Mouse (Mus musculus) MEL (cell line): ENCODE measurements around the gene Dctn1. TPM values are rescaled to one million over a fixed set of nuclear protein-coding genes. Genes with fewer than 3 reads are reported as not detected.

Experiments
- DNase-seq: peaks from one replicate; pipeline ENCODE4 v3.0.0; 2011; ENCODE audit warnings: low read depth, low spot score
- H3K27ac ChIP-seq: 2 replicates; pipeline ENCODE4 v1.5.1; 2012; ENCODE audit warnings: low read depth, mild to moderate bottlenecking, control low read depth, low read length, moderate library complexity; ENCODE audit not compliant: control insufficient read depth
- H3K27me3 ChIP-seq, 2 experiments: fragments of 150-350 bp in 1 of 2; sonication (generic) in 1 of 2; 2 replicates each; pipeline ENCODE4 v1.6.1; 2012; ENCODE audit warnings: low read length in 2 of 2, mild to moderate bottlenecking in 2 of 2, improper control_type of control experiment in 1 of 2, moderate library complexity in 1 of 2; ENCODE audit not compliant: insufficient read depth in 2 of 2, control insufficient read depth in 1 of 2
- H3K36me3 ChIP-seq, 2 experiments: 2 replicates each; pipeline ENCODE4 v1.6.1; 2012 to 2014; ENCODE audit warnings: low read length in 2 of 2, improper control_type of control experiment in 1 of 2, inconsistent platforms in 1 of 2, mild to moderate bottlenecking in 1 of 2; ENCODE audit not compliant: insufficient read depth in 2 of 2, control insufficient read depth in 1 of 2
- H3K4me1 ChIP-seq, 2 experiments: fragments of 150-350 bp in 1 of 2; sonication (generic) in 1 of 2; 2 replicates each; pipeline ENCODE4 v1.6.1; 2012; ENCODE audit warnings: low read length in 2 of 2, improper control_type of control experiment in 1 of 2, mild to moderate bottlenecking in 1 of 2; ENCODE audit not compliant: insufficient read depth in 2 of 2, control insufficient read depth in 1 of 2
- H3K4me3 ChIP-seq, 2 experiments: fragments of 150-350 bp in 1 of 2; sonication (generic) in 1 of 2; 2 replicates each; pipeline ENCODE4 v1.5.1; 2012; ENCODE audit warnings: low read depth in 2 of 2, low read length in 2 of 2, mild to moderate bottlenecking in 2 of 2, moderate library complexity in 2 of 2, control low read depth in 1 of 2, improper control_type of control experiment in 1 of 2; ENCODE audit not compliant: control insufficient read depth in 1 of 2, insufficient read depth in 1 of 2
- H3K79me2 ChIP-seq: 2 replicates; pipeline ENCODE4 v1.6.1; 2012; ENCODE audit warnings: mild to moderate bottlenecking, low read length, moderate library complexity; ENCODE audit not compliant: control insufficient read depth, poor library complexity, insufficient read depth
- H3K9ac ChIP-seq: 2 replicates; pipeline ENCODE4 v1.6.1; 2012; ENCODE audit warnings: low read depth, mild to moderate bottlenecking, control low read depth, low read length, moderate library complexity; ENCODE audit not compliant: control insufficient read depth, poor library complexity, severe bottlenecking
- H3K9me3 ChIP-seq: fragments of 150-350 bp; sonication (generic); replicated peaks from 2 replicates; pipeline ENCODE4 v1.6.1; 2012; ENCODE audit warnings: mild to moderate bottlenecking, low read length, improper control_type of control experiment, moderate library complexity; ENCODE audit not compliant: insufficient read depth
- CTCF ChIP-seq, 3 experiments: IDR thresholded peaks in 2 of 3; conservative IDR thresholded peaks in 1 of 3; 2 replicates each; pipeline ENCODE4 v1.5.1; 2011 to 2012; ENCODE audit warnings: low read length in 3 of 3, low read depth in 2 of 3, mild to moderate bottlenecking in 2 of 3, improper control_type of control experiment in 1 of 3, inconsistent platforms in 1 of 3, mixed read lengths in 1 of 3, moderate library complexity in 1 of 3; ENCODE audit not compliant: control insufficient read depth in 1 of 3, insufficient read depth in 1 of 3, poor library complexity in 1 of 3, severe bottlenecking in 1 of 3
- ELF1 ChIP-seq: IDR thresholded peaks from 2 replicates; pipeline ENCODE4 v1.6.1; 2014; ENCODE audit warnings: low read depth, mild to moderate bottlenecking, inconsistent platforms, low read length, improper control_type of control experiment, moderate library complexity
- EP300 ChIP-seq, 2 experiments: IDR thresholded peaks; 2 replicates each; pipeline ENCODE4 v1.6.1; 2011; ENCODE audit warnings: improper control_type of control experiment in 2 of 2, low read length in 2 of 2, low read depth in 1 of 2, mild to moderate bottlenecking in 1 of 2
- ETS1 ChIP-seq: IDR thresholded peaks from 2 replicates; pipeline ENCODE4 v1.6.1; 2012; ENCODE audit warnings: low read depth, mild to moderate bottlenecking, inconsistent platforms, low read length, improper control_type of control experiment, moderate library complexity
- GATA1 ChIP-seq: IDR thresholded peaks from 2 replicates; pipeline ENCODE4 v1.6.1; 2011; ENCODE audit warnings: low read depth, low read length, improper control_type of control experiment
- MAZ ChIP-seq: IDR thresholded peaks from 2 replicates; pipeline ENCODE4 v1.6.1; 2012; ENCODE audit warnings: low read depth, mild to moderate bottlenecking, inconsistent platforms, low read length, improper control_type of control experiment
- NRF1 ChIP-seq: IDR thresholded peaks from 2 replicates; pipeline ENCODE4 v1.6.1; 2014; ENCODE audit warnings: low read depth, mild to moderate bottlenecking, inconsistent platforms, low read length, improper control_type of control experiment, moderate library complexity; ENCODE audit not compliant: poor library complexity, insufficient read depth, severe bottlenecking
- POLR2AphosphoS2 ChIP-seq: IDR thresholded peaks from 2 replicates; pipeline ENCODE4 v1.6.1; 2011; ENCODE audit warnings: low read length, improper control_type of control experiment
- POLR2AphosphoS5 ChIP-seq: IDR thresholded peaks from 2 replicates; pipeline ENCODE4 v1.6.1; 2012; ENCODE audit warnings: low read depth, borderline replicate concordance, mild to moderate bottlenecking, inconsistent platforms, low read length, moderate library complexity, mixed read lengths
- RAD21 ChIP-seq: IDR thresholded peaks from 2 replicates; pipeline ENCODE4 v1.6.1; 2011; ENCODE audit warnings: mild to moderate bottlenecking, low read depth, low read length, improper control_type of control experiment
- SMC3 ChIP-seq: IDR thresholded peaks from 2 replicates; pipeline ENCODE4 v1.6.1; 2011; ENCODE audit warnings: low read depth, low read length, improper control_type of control experiment
- TCF12 ChIP-seq: IDR thresholded peaks from 2 replicates; pipeline ENCODE4 v1.6.1; 2014; ENCODE audit warnings: low read depth, mild to moderate bottlenecking, inconsistent platforms, low read length, improper control_type of control experiment, moderate library complexity
- UBTF ChIP-seq: IDR thresholded peaks from 2 replicates; pipeline ENCODE4 v1.6.1; 2012; ENCODE audit warnings: low read depth, mild to moderate bottlenecking, inconsistent platforms, low read length, improper control_type of control experiment, moderate library complexity, borderline replicate concordance; ENCODE audit not compliant: insufficient read depth
- ZC3H11A ChIP-seq: IDR thresholded peaks from 2 replicates; pipeline ENCODE4 v1.6.1; 2012; ENCODE audit warnings: low read depth, mild to moderate bottlenecking, inconsistent platforms, low read length, improper control_type of control experiment
- ZKSCAN1 ChIP-seq: IDR thresholded peaks from 2 replicates; pipeline ENCODE4 v1.6.1; 2012; ENCODE audit warnings: low read depth, mild to moderate bottlenecking, inconsistent platforms, low read length, improper control_type of control experiment, moderate library complexity
- ZNF384 ChIP-seq: IDR thresholded peaks from 2 replicates; pipeline ENCODE4 v1.6.1; 2012; ENCODE audit warnings: low read depth, mild to moderate bottlenecking, inconsistent platforms, low read length, improper control_type of control experiment
- polyA plus RNA-seq, 2 experiments: library from polyadenylated mRNA; stranded (reverse) in 1 of 2; unstranded in 1 of 2; fragments of >175 nt in 1 of 2; fragments of >200 nt in 1 of 2; gene quantifications; 2 replicates each; pipeline versions ENCODE4 v1.2.1 to v1.2.4; 2012; ENCODE audit warnings: low replicate concordance in 2 of 2, low read depth in 1 of 2; ENCODE audit not compliant: insufficient read length in 2 of 2, insufficient read depth in 1 of 2, missing spikeins in 1 of 2
- total RNA-seq: library from RNA; depleted of rRNA; stranded (reverse); fragments of 300-350 nt; gene quantifications from 2 replicates; pipeline ENCODE4 v1.2.3, GENCODE M21; 2012

The Dctn1 gene
- total and polyA plus RNA-seq, 3 experiments: 23.3 to 81.9 TPM; not detected in 1

DNA sequence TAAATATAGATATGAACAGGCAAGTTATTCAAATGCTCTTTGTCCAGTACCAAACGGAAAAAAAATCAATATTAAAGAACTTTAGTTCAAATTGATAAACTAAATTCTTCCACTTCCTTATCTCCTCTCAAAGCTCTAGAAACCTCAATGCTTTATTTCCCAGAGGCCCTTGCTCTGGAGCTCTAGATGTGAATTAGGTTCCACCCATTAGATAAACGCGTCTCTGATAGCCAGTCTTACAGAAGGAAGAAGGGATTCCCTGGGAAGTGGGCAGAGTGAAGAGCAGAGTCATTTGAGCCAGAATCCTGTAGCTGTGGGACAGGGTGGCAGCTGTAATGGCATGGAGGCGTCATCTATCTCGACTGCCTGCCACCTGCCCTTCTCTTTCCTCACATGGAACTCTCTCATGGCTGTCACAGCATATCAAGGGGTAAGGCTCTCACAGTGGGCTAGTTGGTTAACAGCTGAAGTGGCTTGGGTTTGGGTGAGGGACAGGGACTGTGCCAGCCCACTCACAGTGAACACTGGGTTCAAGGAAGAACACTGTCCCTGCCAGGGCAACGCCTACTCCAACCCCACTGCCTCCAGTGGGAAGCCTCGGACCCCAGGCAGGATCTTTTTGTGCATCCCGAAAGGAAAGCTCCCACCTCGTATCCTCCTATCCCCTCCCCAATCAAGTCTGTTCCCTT, 41.8 kb downstream of the Dctn1 start:
- no peak overlapping the region for H3K27ac ChIP-seq
- TF ChIP-seq POLR2AphosphoS2 (no peak), GATA1 (peak; percentile 51)
- TF ChIP-seq, all 39 proteins: peak for 1
- Histone ChIP-seq H3K4me1 (peaks cover 0 to 4% of the 10 kb centered on the region in 2 experiments; a peak in 1 of 4 replicates), H3K27me3 (peaks cover 0 to 1% of the 10 kb centered on the region in 2 experiments; a peak in 1 of 4 replicates), H3K9ac (no peak overlapping the region), H3K79me2 (no peaks in the 10 kb centered on the region), H3K36me3 (no peaks in the 10 kb centered on the region), H3K4me3 (no peak overlapping the region), H3K9me3 (no peaks in the 10 kb centered on the region)
- DNase-seq: peak; percentile 35

GRCm38 (mm10) chr6:83208050-83208400, 42.3 kb downstream of the Dctn1 start:
- H3K36me3 ChIP-seq: no peaks in the 10 kb centered on the region
- no peaks in the 10 kb centered on the region for H3K9me3 ChIP-seq
- no peak for DNase-seq
- H3K79me2 ChIP-seq: no peaks in the 10 kb centered on the region
- H3K4me1 ChIP-seq: peaks cover 0 to 4% of the 10 kb centered on the region in 2 experiments; a peak in 1 of 4 replicates
- H3K27me3 ChIP-seq: peaks cover 0 to 1% of the 10 kb centered on the region in 2 experiments; a peak in 1 of 4 replicates
- no peak overlapping the region for H3K9ac ChIP-seq
- no peak overlapping the region for H3K27ac ChIP-seq
- TF ChIP-seq RAD21: no peak
- no peak for TF ChIP-seq UBTF
- no peak for TF ChIP-seq TCF12
- TF ChIP-seq POLR2AphosphoS2: no peak
- no peak for TF ChIP-seq ZC3H11A
- no peak for TF ChIP-seq EP300 (IDR thresholded peaks at IDR 0.05; ENCODE audit: low read depth in 1 of 2, low read length in 2 of 2)
- TF ChIP-seq SMC3: no peak
- TF ChIP-seq ETS1: no peak
- TF ChIP-seq ZKSCAN1: no peak
- TF ChIP-seq CTCF (IDR thresholded peaks at IDR 0.05 in 2 of 3, conservative IDR thresholded peaks at IDR 0.05 in 1 of 3; ENCODE audit: control insufficient read depth in 1 of 3, insufficient read depth in 1 of 3, low read depth in 2 of 3, low read length in 3 of 3, poor library complexity in 1 of 3, severe bottlenecking in 1 of 3): no peak
- TF ChIP-seq ELF1: no peak
- no peak for TF ChIP-seq POLR2AphosphoS5
- no peak for TF ChIP-seq NRF1
- no peak for TF ChIP-seq MAZ
- TF ChIP-seq ZNF384: no peak
- no peak overlapping the region for H3K4me3 ChIP-seq
